Mouse (Mus musculus) erythroblast, embryonic 14.5 days (primary cell): ENCODE data around the gene Apod.

Experiments used
- GATA1 ChIP-seq: IDR thresholded peaks from 2 replicates; pipeline ENCODE4 v1.6.1; 2012; ENCODE audit warnings: low read length, inconsistent platforms, mixed read lengths
- TAL1 ChIP-seq: IDR thresholded peaks from 3 replicates; pipeline ENCODE4 v1.6.1; 2012; ENCODE audit warnings: low read length, inconsistent platforms, mixed read lengths

GRCm38 (mm10) chr16:31359542-31359941, 44.9 kb upstream of the Apod start:
- TF ChIP-seq GATA1 = no peak
- no peak for TF ChIP-seq TAL1
